Mouse (Mus musculus) kidney, postnatal 4 days (tissue): ENCODE results near the gene Asb6.
A peak's percentile ranks its signal among the peaks of the same experiment; 100 is the strongest.

ENCODE experiments used
- DNase-seq, 2 experiments: peaks; one replicate each; pipeline ENCODE4 v3.0.0; 2021; ENCODE audit warnings: mixed read lengths in 2 of 2

Gene Asb6

DNA sequence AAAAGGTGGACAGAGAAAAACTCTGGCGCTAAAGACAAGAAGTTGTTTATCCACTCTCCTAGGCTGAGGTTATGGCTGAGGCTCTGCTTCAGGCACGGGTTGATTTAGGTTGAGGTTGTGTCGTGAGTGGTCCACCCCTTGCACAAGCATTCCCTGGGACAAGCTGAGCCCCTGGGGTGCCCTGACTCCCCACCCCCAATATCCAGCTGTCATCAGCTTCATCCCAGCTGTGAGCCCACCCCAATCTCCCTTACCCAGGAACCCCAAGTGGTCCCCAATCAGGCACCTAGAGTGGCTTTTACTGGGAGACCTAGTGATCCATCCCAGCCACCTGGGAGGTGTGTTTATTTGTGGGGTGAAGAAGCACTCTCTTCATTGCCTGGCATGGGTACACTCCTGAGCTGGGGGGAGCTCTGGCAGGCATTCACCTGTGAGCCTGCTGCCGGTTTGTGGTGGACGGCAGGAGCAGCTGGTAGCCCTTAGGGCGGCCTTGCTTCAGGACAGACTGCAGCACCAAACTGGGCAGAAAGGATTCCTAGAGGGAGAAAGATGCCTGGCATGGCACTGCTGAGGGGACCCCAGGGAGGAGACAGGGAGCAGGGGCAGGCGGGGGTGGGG, 34.8 kb downstream of the Asb6 start:
- no peak for DNase-seq

DNA sequence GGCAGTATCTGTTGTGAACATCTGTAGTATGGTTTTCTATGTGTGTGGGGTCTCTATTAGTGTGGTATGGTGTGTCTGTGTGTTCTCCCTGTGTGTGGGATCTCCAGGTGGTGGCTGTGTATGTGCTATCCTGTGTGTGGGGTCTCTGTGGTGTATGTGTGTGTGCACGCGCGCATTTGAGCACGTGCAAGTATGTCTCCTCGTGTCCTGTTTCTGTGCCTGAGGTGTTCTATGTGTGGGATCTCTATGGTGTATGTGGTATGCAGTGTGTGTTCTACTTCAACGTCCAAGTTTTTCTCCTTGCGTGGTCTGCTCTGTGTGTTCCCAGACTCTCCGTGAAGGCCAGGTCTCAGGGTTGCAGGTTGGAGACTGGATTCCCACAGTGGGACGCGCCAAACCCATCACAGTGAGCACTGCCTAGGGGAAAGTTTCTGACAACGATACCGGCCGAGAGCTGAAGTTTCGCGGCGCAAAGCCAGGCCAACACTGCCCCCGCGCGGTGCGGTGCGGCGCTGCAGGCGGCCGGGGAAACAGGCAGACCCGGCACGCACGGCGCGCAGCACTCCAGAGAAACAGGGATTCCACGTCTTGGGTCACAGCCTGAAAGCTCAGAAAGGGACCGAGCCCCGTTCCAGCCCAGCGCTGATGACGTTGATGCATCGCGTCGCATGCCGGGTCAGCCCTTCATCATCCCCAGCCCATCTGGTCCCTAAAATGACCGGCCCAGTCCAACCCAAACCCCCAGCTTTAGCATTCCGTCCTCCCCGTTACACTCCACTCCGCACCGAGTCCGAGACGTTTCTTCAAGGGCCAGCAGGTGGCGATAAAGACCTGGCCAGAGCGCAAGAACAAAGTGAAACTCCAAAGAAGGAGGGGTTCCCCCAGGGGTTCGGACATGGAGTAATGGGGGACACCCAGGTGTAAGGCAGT, 35.7 kb downstream of the Asb6 start:
- DNase-seq, result peak; percentile 98

DNA sequence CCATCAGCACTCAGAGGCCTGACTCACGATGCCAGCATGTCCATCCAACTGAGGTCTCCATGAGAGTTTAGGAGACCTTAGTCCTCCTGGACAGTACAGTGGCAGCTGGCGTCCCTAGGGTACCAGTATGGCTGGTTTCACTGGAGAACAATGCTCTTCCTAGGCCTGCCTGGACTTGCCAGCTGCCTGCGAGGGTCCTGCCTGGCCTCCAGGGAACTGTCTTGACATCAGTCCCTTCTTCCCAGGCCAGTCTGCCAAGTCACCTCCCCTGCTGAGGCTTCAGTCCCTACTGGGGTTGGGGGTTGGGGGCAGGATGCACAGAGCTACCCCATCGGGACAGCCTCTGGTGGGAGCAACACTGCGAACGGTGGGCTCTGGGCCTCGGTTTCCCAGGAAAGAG, 38.1 kb downstream of the Asb6 start:
- no peak for DNase-seq

DNA sequence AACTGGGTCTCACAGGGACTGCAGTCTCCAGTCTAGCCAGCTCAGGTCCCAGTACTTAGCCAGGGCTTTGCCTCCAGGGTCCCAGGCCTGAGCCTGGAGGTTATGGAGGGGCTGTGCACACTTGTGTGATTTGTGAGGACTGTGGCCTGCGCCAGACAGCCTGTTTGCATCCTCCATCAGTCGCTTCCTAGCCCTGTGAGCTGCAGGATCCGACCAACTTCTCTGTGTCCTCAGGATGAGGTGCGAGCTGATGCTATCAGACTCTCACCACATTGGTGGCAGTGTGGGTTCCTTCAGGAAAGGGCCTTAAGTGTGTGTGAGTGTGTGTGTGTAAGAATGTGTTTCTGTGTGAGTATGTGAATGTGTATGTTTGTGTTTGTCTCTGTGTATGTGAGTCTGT, 42.7 kb downstream of the Asb6 start:
- DNase-seq, result no peak

DNA sequence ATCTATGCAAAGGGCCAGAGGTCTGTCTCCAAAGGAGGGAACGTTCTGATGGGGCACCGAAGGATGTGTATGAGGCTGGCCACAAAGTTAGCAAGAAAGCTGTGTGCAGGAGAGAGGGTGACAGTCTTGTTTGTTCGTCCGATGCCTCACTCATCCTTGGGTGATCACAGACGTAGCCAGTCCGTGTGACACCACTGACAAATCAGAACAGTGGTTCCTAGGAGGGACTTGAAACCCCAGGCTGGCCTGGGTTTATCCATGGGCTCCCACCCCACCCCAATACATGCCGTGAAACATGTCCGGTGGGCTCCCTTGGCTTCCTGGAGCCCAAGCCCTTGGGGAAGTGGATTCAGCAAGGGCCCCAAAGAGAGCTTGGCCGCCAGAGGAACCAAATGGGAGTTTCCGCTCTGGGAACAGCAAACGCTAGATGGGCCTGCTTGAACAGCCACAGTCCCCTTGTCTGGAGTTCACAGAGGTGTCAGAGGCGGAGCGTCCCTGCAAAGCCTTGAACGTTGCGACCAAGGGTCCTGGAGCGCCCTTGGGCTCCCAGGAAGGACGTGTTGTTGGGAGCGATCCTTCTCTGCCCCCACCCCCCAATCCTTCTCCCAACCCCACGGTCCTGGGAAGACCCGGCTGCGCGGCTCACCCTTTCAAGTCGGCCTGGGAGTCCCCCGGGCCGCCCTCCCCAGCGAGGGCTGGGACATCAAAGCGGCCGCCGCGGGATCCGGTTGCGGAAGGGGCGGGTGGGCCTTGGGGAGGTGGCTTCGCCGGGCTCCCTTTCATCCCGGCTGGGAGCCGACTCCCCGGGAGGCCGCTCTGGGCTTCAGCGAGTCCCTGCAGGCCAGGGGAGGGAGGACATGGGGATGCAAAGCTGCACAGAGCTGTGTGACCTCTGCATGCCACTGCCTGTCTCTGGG, 45.8 kb downstream of the Asb6 start:
- DNase-seq, result peak; percentile 89 to 93

DNA sequence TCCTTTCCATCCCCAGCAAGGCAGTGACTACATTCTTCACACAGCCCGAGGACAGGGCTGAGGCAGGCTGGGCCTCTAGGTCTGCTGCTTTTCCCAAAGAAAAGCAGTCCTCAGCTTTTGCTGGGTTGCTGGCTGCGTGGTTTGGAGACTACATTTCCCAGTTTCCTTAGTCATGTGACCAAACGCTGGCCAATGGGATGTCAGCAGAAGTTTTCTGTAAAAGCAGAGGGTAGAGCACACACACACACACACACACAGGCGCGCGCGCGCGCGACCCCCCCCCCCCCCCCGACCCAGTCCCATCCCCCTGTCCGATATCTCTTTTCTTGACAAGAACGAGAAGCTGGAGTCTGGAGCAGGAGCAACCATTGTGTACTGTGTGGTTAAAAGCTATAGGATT, 46.8 kb downstream of the Asb6 start:
- peak; percentile 81 to 88 for DNase-seq

DNA sequence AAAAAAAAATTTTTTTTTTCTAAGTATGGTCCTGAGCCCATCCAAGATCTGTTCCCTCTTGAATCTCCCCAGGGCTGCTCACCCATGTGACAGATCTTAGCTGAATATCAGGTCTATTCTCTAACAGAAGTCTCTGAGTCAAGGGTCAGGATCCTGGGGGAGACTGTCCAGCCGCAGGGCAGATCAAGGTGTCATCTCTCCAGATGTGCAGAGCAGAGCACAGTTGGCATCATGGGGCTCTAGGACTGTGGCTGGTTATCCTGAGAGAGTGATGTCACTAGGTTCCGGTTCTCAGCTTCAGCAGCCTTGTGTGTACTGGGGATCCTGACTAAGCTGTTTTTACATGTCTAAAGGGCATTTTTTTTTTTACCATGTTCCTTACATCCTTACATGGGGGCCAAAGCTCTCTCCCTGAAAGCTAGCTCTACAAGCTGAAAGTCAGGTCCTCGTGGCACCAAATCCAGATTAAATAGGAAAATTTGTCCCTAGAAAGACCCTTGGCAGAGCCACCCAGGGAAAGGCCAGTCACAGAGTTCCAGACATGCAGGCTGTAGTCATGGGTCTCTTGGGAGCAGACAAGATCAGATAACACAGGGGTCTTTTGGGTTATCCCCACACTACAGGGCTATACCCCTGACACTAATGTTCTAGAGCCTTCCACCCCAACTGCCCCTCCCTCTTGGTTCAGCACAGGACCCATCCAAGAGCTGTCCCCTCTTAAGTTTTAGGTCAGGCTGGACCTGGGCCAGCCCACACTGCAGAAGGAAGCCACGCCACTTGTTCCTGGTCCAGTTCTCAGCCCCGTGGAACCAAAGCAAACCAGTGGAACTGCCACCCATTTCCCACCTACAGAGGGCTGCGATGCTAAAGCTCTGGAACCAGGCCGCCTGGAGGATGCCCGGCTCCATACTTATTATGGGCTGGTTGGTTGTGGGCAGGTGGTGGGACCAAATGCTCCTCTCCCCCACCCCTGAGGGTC, 47.5 kb downstream of the Asb6 start:
- peak in 1 of 2 experiments; percentile 26 for DNase-seq

DNA sequence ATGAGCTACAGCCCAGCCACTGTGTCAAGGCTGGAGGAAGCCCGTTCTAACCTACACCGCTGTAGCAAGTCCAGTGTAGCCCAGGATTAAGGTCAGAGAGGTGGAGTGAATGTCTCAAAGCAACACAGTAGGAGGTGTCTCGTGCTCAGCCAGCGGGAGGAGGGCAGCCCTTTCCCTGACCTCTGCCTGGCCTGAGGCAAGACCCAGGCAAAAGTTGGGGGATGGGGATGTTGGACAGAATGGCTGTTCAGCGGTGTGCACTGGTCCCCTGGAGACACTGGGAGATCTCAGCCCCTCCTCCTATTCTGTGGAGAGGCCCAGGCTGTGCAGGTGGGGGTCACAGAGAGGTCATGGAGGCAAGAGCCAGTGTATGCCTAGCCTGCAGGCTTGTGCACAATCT, 50.9 kb downstream of the Asb6 start:
- peak in 1 of 2 experiments; percentile 66 for DNase-seq

DNA sequence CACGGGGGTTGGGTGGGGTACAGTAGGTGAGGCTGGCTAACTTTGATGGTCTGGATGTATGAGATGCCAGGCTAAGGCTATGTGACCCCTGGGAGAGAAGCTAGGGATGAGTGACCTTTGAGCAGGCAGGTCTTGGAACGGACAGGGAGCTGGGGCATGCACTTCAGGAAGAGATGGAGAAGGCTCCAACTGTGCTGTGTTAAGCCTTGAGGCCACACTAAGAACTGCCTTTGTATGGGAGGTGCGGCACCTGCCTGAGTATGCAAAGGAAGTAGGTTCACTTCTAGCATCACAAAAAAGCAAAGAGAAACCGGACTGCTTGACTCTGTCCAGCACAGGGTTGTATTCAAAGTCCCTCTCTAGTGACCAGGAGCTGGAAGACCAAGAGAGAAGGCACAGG, 51.9 kb downstream of the Asb6 start:
- no peak for DNase-seq

DNA sequence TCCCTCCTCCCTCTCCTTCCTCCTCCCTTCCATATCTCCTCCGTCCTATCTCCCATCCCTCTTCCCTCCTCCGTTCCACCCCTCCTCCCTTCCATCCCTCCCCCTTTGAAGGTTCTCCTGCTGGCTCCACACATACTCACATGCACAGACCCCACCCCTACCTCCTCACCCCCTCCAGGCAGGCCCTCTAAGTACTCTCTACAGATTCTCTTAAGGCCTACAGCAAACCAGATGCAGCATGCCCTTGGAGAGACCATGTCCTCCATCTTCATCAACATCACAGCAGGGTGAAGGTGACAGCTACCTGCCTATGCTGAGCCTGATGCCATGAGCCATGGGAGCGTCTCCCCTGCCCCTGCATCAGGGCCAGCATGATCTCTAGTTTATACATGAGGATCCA, 52.9 kb downstream of the Asb6 start:
- no peak for DNase-seq

DNA sequence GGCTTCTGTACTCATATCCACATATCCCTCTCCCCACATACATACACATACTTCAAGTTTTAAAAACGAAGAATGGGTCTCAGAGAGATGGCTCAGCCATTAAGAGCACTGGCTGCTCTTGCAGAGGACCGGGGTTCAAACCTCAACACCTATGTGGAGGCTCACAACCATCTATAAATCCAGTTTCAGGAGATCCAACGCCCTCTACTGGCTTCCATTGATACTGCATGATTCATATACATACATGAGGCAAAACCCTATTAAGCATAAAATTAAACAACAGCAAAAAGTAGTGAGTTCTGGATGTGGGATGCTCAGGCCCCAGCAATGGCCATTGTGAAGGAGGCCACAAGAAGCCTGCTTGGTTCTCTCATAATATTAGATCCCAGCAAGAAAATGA, 54.2 kb downstream of the Asb6 start:
- no peak for DNase-seq

DNA sequence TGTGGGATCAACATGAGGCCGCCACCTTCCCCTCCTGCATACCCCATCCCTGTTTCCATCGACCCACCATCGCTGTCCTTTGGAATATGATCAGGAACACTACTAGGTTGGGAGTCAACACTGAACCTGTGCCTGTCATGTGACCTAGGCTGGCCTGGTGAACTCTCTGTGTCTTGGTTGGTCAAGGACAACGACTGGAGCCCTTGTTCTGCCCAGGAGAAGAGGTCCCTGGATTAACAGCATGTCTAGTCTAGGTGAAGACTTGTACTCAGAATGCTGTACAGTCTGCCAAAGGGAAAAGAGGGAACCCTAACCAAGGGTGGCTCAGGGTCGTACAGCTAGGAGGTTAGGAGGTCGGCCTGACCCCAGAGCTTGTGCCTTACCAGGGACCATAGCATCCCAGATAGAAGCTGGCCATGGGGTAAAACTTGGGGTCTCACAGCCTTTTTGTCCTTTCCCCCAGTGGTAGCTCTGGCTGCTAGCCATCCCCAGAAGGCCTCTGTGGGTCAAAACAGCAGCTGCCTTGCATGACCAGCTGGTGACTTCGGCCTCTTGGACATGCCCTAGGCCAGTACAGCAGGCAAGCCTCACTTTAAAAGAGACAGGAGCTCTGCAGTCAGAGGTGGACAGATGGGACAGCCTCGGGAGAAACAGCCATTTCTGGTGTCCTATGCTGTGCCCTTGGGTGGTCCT, 56.7 kb downstream of the Asb6 start:
- peak in 1 of 2 experiments; percentile 47 for DNase-seq
